Mouse (Mus musculus) erythroid progenitor cell, adult 5-6 weeks (primary cell): ENCODE data around the gene Cald1. TPM values are rescaled to one million over a fixed set of nuclear protein-coding genes. Genes with fewer than 3 reads are reported as not detected.

Source experiments
- ATAC-seq: replicated peaks from 2 replicates; pipeline ENCODE4 v1.8.0; 2016; ENCODE audit warnings: moderate number of reproducible peaks, mild to moderate bottlenecking, moderate TSS enrichment, inconsistent platforms; ENCODE audit not compliant: poor library complexity, low FRiP score, severe bottlenecking
- total RNA-seq, 2 experiments: library from RNA; stranded (forward) in 1 of 2; stranded (reverse) in 1 of 2; fragments of 150-400 nt in 1 of 2; fragments of 186-747, 209-891 nt in 1 of 2; gene quantifications; 2 replicates each; pipeline versions ENCODE4 v1.2.3 to v1.2.4; 2015 to 2017; ENCODE audit warnings: low replicate concordance in 2 of 2

Gene Cald1
- total RNA-seq, 2 experiments from 2014 or later = 2.0 to 4.2 TPM

DNA sequence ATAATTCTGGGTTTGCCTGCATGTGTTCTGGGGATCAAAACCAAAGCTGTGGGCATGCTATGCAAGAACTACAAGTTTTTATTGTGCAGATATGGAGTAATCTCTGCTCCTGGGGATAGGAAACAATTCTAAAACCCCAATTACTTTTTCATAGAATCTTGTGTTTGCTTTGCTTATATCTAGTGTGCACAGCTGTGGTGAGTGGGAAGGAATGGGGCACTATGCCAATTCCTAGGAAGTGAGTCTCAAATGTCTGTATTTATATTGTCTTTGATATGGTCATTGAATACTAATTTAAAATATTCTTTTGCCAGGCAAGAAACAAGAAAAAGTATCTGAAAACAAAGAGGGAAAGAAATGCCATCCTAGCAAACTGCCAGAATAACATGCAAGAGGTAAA, 226.1 kb downstream of the Cald1 start:
- ATAC-seq = no peak

Other genes with a start within 250 kb of the Cald1 start
- not detected in 2 replicates for gene Akr1b8, start 244.4 kb upstream of the Cald1 start, total RNA-seq (2015; ENCODE audit: low replicate concordance)
- not detected in 2 replicates for gene Akr1b8, start 244.4 kb upstream of the Cald1 start, total RNA-seq (2017; ENCODE audit: low replicate concordance)
- 11.9 and 16.8 TPM in 2 replicates for gene Akr1b10, start 214.3 kb upstream of the Cald1 start, total RNA-seq (2015; ENCODE audit: low replicate concordance)
- 5.4 and 5.5 TPM in 2 replicates for gene Akr1b10, start 214.3 kb upstream of the Cald1 start, total RNA-seq (2017; ENCODE audit: low replicate concordance)
- gene Akr1b7, start 186.2 kb upstream of the Cald1 start, total RNA-seq (2015; ENCODE audit: low replicate concordance) = 1.1 TPM in 1 of 2 replicates, not detected in the other
- gene Akr1b7, start 186.2 kb upstream of the Cald1 start, total RNA-seq (2017; ENCODE audit: low replicate concordance) = 0.77 TPM in 1 of 2 replicates, not detected in the other
- gene Bpgm, start 122.3 kb upstream of the Cald1 start, total RNA-seq (2015; ENCODE audit: low replicate concordance) = 61.6 and 83.8 TPM in 2 replicates
- 139 and 182 TPM in 2 replicates for gene Bpgm, start 122.3 kb upstream of the Cald1 start, total RNA-seq (2017; ENCODE audit: low replicate concordance)
- 4.2 and 15.1 TPM in 2 replicates for gene Agbl3, start 181.9 kb downstream of the Cald1 start, total RNA-seq (2015; ENCODE audit: low replicate concordance)
- 8.6 TPM in 1 of 2 replicates, not detected in the other for gene Agbl3, start 181.9 kb downstream of the Cald1 start, total RNA-seq (2017; ENCODE audit: low replicate concordance)